Mouse (Mus musculus): ENCODE results near the gene Mrpl55. TPM values are rescaled to one million over a fixed set of nuclear protein-coding genes. Genes with fewer than 3 reads are reported as not detected.

Gene Mrpl55
- 10 to 100 TPM; 38.2 to 50.2 TPM for polyA plus RNA-seq (2017; shearing (Covaris generic))

GRCm38 (mm10) chr11:59202081-59202995 lies at the start of gene Mrpl55:
Gene Mrpl55 (plus strand): TSS chr11:59202486.

GRCm38 (mm10) chr11:59163255-59164236 lies 38.7 kb upstream of the Mrpl55 start, which contains the start of gene Iba57:
Gene Iba57 (minus strand): TSS chr11:59163739.

GRCm38 (mm10) chr11:59182864-59183331 lies 19.4 kb upstream of the Mrpl55 start, which contains the start of gene Gjc2:
Gene Gjc2 (minus strand): TSS chr11:59183213.

DNA sequence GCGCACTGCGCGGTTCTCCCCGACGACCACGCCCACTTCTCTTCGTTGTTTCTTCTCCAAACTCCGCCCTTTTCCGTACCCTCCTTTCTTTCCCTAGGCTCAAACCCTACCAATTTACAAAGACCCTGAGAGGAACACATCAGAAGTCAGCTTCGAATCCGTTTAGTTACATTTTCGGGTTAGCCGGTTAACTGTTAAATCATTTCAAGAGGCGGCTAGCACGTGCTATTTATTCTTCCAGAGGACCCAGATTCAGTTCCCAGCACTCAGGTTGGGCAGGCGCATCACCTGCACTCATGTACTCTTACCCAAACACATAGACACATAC lies 10.3 kb upstream of the Mrpl55 start, which contains the start of gene Guk1:
Gene Guk1 (minus strand): TSS at position 154 of the 328 bp plus-strand sequence.

GRCm38 (mm10) chr11:59208153-59208831 lies 6.0 kb downstream of the Mrpl55 start, which contains the start of gene 2310033P09Rik:
Gene 2310033P09Rik (plus strand): TSS chr11:59208321.

DNA sequence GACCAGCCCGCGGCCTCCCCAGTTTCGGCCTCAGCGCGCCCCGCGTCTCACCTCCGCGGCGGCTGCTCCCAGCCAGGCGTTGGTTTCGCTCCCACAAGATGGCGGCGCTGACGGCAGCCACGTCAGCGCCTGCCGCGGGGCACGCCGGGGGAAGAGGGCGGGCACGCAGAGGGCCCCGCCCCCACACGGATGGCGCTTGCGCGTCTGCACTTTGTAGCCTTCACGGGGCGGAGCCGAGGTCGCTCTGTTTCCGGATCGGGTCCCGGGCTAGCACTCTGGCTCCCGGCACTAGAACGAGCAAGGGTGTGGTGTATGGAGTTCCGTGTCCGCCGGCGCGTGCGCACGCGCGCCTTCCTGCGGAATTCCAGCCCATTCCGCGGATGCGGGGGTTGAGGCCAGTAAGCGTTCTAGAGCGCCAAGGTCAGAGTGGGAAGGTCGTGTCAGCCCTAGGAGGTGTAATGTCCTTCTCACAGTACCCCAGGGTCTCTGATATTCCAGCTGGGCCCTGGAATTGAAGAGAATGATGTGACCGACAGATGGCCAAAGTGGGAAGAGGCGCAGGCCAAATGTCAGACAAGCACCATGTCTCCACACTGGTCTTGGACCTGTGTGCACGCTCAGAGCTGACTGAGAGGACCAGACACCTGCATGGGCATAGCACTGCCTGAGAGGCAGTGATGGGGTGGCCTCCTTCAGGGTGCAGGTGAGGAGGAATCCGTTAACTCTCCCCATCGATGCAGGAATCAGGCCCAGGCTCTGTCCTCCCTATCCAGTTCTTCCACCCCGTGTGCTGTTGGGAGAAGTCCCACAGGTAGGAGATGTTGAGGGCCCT lies 26.1 kb downstream of the Mrpl55 start, which contains the start of gene Arf1:
Gene Arf1 (minus strand): TSS at position 149 of the 832 bp plus-strand sequence.

Other genes with a start within 250 kb of the Mrpl55 start
- gene Hist3h2a, start 247.8 kb upstream of the Mrpl55 start, polyA plus RNA-seq (2017; shearing (Covaris generic)), result 10 to 100 TPM; 17.6 to 36.4 TPM
- gene Trim17, start 247.8 kb upstream of the Mrpl55 start, polyA plus RNA-seq (2017; shearing (Covaris generic)), result 1 to 10 TPM in 1 of 2 experiments, under 1 TPM in 1; 0.16 to 2.8 TPM
- 10 to 100 TPM; 46.7 to 64.0 TPM for gene Trim11, start 224.4 kb upstream of the Mrpl55 start, polyA plus RNA-seq (2017; shearing (Covaris generic))
- gene Obscn, start 66.1 kb upstream of the Mrpl55 start, polyA plus RNA-seq (2017; shearing (Covaris generic)), result under 1 TPM; 0.04 to 0.36 TPM
- gene Iba57, start 38.7 kb upstream of the Mrpl55 start, polyA plus RNA-seq (2017; shearing (Covaris generic)), result 10 to 100 TPM in 1 of 2 experiments, 1 to 10 TPM in 1; 5.9 to 12.6 TPM
- not detected for gene Gjc2, start 19.3 kb upstream of the Mrpl55 start, polyA plus RNA-seq (2017; shearing (Covaris generic))
- gene Guk1, start 10.3 kb upstream of the Mrpl55 start, polyA plus RNA-seq (2017; shearing (Covaris generic)), result 10 to 100 TPM; 82.2 to 88.9 TPM
- gene 2310033P09Rik, start 5.8 kb downstream of the Mrpl55 start, polyA plus RNA-seq (2017; shearing (Covaris generic)), result 10 to 100 TPM; 36.5 to 39.7 TPM
- gene Arf1, start 25.8 kb downstream of the Mrpl55 start, polyA plus RNA-seq (2017; shearing (Covaris generic)), result 100 to 1,000 TPM; 430 to 471 TPM
- gene Wnt3a, start 88.3 kb downstream of the Mrpl55 start, polyA plus RNA-seq (2017; shearing (Covaris generic)), result 1 to 10 TPM in 1 of 2 experiments, under 1 TPM in 1; 0.39 to 1.2 TPM
- gene Wnt9a, start 104.4 kb downstream of the Mrpl55 start, polyA plus RNA-seq (2017; shearing (Covaris generic)), result not detected
- gene Prss38, start 173.2 kb downstream of the Mrpl55 start, polyA plus RNA-seq (2017; shearing (Covaris generic)), result 1 to 10 TPM in 1 of 2 experiments, under 1 TPM in 1; 0.12 to 2.2 TPM
- 10 to 100 TPM; 11.6 to 17.4 TPM for gene Jmjd4, start 247.6 kb downstream of the Mrpl55 start, polyA plus RNA-seq (2017; shearing (Covaris generic))
- gene Snap47, start 248.7 kb downstream of the Mrpl55 start, polyA plus RNA-seq (2017; shearing (Covaris generic)), result 10 to 100 TPM; 49.6 to 49.7 TPM